Mouse (Mus musculus) midbrain, embryonic 12.5 days (tissue): ENCODE measurements around the gene Dnah10. TPM values are rescaled to one million over a fixed set of nuclear protein-coding genes. Genes with fewer than 3 reads are reported as not detected.

ENCODE experiments used
- ATAC-seq: fragments of 200-750 bp; cut with Nextera tagmentation; 2 replicates; pipeline ENCODE4 v1.8.0; 2017; ENCODE audit warnings: low read depth, moderate TSS enrichment, moderate library complexity; ENCODE audit not compliant: low FRiP score
- H3K27ac ChIP-seq: fragments of 300-500 bp; sonication (generic); replicated peaks from 2 replicates; pipeline ENCODE4 v1.5.1; 2016; ENCODE audit warnings: mild to moderate bottlenecking
- H3K27me3 ChIP-seq: fragments of 300-500 bp; sonication (generic); 2 replicates; pipeline ENCODE4 v1.6.1; 2016; ENCODE audit warnings: mild to moderate bottlenecking
- H3K36me3 ChIP-seq: fragments of 300-500 bp; sonication (generic); 2 replicates; pipeline ENCODE4 v1.6.1; 2016
- H3K4me1 ChIP-seq: fragments of 300-500 bp; sonication (generic); 2 replicates; pipeline ENCODE4 v1.6.1; 2016
- H3K4me2 ChIP-seq: fragments of 300-500 bp; sonication (generic); replicated peaks from 2 replicates; pipeline ENCODE4 v1.6.1; 2016; ENCODE audit warnings: mild to moderate bottlenecking, moderate library complexity
- H3K4me3 ChIP-seq: fragments of 300-500 bp; sonication (generic); 2 replicates; pipeline ENCODE4 v1.5.1; 2016; ENCODE audit warnings: mild to moderate bottlenecking
- H3K9ac ChIP-seq: fragments of 300-500 bp; sonication (generic); replicated peaks from 2 replicates; pipeline ENCODE4 v1.6.1; 2016; ENCODE audit warnings: mild to moderate bottlenecking, moderate library complexity
- H3K9me3 ChIP-seq: fragments of 300-500 bp; sonication (generic); 2 replicates; pipeline ENCODE4 v1.6.1; 2016; ENCODE audit warnings: mild to moderate bottlenecking
- WGBS: fragments of 180-500 bp; shearing (Covaris S2); methylation state at CpG from one replicate; pipeline ENCODE4 v1.1.7; 2016; 5-methylcytosine and 5-hydroxymethylcytosine counted together
- polyA plus RNA-seq: library from polyadenylated mRNA; unstranded; fragments of >200 nt; fragmentation: Nextera tagmentation; extraction: Ambion mirVana; gene quantifications from 2 replicates; pipeline ENCODE4 v1.2.1, GENCODE M21; 2016

Dnah10 gene
- polyA plus RNA-seq, 1 experiment from 2014 or later = 0.09 TPM

DNA sequence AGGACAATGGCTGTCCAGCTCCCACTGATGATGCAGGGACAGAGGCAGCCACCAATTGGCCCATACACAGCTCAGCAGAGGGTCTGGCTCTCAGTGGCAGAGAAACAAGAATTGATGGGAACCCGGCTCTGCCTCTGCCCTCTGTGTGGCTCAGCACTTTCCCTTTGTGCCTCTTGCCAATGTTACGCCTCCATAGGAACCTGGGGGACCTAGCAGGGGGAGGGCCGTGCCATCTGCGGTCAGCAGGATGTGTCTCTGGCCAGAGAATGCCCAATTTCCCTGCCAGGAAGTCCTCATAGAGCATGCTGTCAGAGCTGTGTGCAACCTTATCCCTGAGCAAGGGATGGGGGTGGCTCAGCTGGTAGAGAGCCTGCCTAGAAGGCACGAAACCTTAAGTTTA, 89.9 kb downstream of the Dnah10 start:
- 72% methylated on average over 5 of the region's 5 CpGs for WGBS
- no peaks in the 10 kb centered on the region for H3K4me1 ChIP-seq
- no peaks in the 10 kb centered on the region for H3K36me3 ChIP-seq
- H3K4me2 ChIP-seq = no peak overlapping the region
- H3K9ac ChIP-seq = no peak overlapping the region
- peaks cover 3% of the 10 kb centered on the region for H3K9me3 ChIP-seq
- no peak for ATAC-seq
- H3K4me3 ChIP-seq = no peak overlapping the region
- H3K27ac ChIP-seq = no peak overlapping the region
- H3K27me3 ChIP-seq = no peaks in the 10 kb centered on the region

DNA sequence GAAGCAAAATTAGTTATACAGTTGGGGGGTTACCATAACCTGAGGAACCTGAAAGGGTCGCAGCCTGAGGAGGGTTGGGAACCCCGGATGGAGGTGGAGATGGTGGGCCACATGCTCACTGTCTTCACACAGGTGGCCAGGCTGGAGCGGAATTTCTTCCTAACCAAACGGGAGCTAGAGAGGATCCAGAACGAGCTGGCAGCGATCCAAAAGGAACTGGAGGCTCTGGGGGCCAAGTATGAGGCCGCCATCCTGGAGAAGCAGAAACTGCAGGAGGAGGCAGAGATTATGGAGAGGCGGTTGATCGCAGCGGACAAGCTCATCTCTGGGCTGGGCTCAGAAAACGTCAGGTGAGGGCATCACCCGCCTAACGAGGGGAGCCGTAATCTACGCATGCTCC, 92.2 kb downstream of the Dnah10 start:
- no peak overlapping the region for H3K4me2 ChIP-seq
- no peak overlapping the region for H3K4me3 ChIP-seq
- no peaks in the 10 kb centered on the region for H3K4me1 ChIP-seq
- ATAC-seq = no peak
- H3K9ac ChIP-seq = no peak overlapping the region
- H3K27ac ChIP-seq = no peak overlapping the region
- peaks cover 3% of the 10 kb centered on the region for H3K9me3 ChIP-seq
- H3K36me3 ChIP-seq = no peaks in the 10 kb centered on the region
- H3K27me3 ChIP-seq = no peaks in the 10 kb centered on the region
- 84% methylated on average over 15 of the region's 15 CpGs for WGBS

DNA sequence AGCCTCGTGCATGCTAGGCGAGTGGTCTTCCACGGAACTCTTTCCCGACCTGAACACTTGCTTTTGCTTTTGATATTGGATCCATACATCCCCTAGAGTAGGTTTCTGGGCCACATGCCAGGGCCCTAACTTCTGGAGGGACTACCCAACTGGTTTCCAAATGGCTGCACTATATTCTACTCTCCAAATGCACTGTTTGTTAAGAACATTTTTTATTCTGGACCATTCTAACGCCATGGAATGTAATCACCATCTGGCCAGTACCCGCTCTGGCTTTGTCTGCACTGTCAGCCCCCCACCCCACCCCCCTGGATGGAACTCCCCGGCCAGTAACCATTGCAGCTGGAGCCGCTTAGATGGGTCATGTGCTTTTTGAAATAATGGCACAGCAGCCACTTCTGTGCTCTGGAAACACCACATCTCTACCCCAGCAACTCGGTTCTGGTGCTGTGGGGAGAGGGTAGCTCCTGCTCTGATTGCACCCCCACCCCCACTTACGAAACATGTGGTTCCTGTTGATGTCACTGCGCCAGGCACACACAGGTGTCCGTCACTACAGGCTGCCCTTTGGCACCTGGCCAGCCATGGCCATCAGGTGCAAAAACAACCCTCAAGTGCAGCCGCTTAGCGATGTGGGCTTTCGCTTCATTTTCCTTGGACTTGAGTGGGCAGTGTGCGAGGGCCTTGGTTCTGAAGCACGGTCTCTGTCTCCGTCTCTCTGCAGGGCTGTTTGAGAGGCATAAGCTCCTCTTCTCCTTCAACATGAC, 97.4 kb downstream of the Dnah10 start:
- Histone ChIP-seq H3K27ac (no peak overlapping the region), H3K9me3 (peaks cover 3% of the 10 kb centered on the region), H3K4me3 (no peak overlapping the region), H3K4me2 (no peak overlapping the region), H3K4me1 (no peaks in the 10 kb centered on the region), H3K9ac (no peak overlapping the region), H3K27me3 (no peaks in the 10 kb centered on the region), H3K36me3 (no peaks in the 10 kb centered on the region)
- 85% methylated on average over 18 of the region's 18 CpGs for WGBS
- ATAC-seq = no peak

DNA sequence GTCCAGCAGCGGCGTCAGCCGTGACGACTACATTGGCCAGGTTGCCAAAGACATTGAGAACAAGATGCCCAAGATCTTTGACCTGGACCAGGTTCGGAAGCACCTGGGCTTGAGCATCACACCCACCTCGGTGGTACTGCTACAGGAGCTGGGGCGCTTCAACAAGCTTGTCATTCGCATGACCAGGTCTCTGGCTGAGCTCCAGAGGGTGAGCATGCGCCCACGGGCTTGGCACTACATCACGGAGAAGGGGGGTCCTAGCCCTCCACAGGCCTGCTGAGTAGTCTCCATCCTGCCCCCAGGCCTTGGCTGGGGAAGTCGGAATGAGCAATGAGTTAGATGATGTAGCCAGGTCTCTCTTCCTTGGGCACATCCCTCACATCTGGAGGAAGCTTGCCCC, 105.4 kb downstream of the Dnah10 start:
- ATAC-seq = no peak
- Histone ChIP-seq H3K4me1 (no peaks in the 10 kb centered on the region), H3K4me2 (no peak overlapping the region), H3K36me3 (peaks cover 14% of the 10 kb centered on the region), H3K27ac (no peak overlapping the region), H3K9me3 (no peaks in the 10 kb centered on the region), H3K4me3 (no peak overlapping the region), H3K27me3 (no peaks in the 10 kb centered on the region), H3K9ac (no peak overlapping the region)
- 92% methylated on average over 12 of the region's 12 CpGs for WGBS

DNA sequence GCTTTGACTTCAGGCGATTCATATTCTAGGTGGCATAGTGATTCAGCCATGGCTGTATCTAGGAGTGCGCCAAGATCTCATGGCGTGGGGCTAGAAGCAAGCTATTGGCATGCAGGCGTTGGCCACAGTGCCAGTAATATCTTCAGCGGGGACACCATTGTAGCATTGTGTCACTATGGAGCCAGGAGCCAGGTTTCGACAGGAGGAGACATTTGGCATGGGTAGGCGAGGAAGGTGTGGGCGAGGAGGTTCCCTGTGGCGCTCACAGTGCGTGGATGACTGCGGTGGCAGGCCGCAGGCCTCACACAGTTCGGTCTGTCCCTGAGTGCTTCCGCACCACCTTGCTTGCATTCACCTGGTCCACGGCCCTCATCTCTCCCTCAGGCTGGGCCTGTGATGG, 110.3 kb downstream of the Dnah10 start:
- no peaks in the 10 kb centered on the region for H3K9me3 ChIP-seq
- peaks cover 39% of the 10 kb centered on the region for H3K36me3 ChIP-seq
- H3K4me1 ChIP-seq = no peaks in the 10 kb centered on the region
- no peak overlapping the region for H3K27ac ChIP-seq
- H3K27me3 ChIP-seq = no peaks in the 10 kb centered on the region
- no peak overlapping the region for H3K4me3 ChIP-seq
- no peak for ATAC-seq
- H3K9ac ChIP-seq = no peak overlapping the region
- H3K4me2 ChIP-seq = no peak overlapping the region
- WGBS = 94% methylated on average over 15 of the region's 15 CpGs

DNA sequence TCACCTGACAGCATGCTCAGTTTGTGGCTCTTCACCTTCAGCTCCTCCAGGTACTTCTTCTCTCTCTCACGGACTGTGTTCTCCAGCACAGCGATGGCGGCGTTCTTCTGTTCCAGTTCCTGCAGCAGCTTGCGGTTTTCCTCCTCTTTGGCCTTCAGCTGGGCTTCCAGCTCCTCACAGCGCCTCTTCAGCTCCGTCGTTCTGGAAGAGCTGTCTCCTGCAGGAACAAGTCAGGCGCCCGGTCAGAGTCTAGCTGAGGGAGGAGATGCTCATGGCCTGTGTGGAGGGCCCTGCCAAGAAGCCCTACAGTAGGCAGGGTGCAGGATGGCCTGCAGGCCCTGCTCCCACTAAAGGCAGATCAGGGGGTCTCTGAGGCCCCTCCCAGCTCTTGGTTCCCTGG, 111.2 kb downstream of the Dnah10 start:
- H3K4me2 ChIP-seq = no peak overlapping the region
- no peaks in the 10 kb centered on the region for H3K4me1 ChIP-seq
- H3K9me3 ChIP-seq = no peaks in the 10 kb centered on the region
- H3K27ac ChIP-seq = no peak overlapping the region
- H3K4me3 ChIP-seq = no peak overlapping the region
- ATAC-seq = no peak
- H3K27me3 ChIP-seq = no peaks in the 10 kb centered on the region; the same call in 1 of the 2 replicates
- H3K36me3 ChIP-seq = peaks cover 39% of the 10 kb centered on the region
- 89% methylated on average over 10 of the region's 10 CpGs for WGBS
- no peak overlapping the region for H3K9ac ChIP-seq

DNA sequence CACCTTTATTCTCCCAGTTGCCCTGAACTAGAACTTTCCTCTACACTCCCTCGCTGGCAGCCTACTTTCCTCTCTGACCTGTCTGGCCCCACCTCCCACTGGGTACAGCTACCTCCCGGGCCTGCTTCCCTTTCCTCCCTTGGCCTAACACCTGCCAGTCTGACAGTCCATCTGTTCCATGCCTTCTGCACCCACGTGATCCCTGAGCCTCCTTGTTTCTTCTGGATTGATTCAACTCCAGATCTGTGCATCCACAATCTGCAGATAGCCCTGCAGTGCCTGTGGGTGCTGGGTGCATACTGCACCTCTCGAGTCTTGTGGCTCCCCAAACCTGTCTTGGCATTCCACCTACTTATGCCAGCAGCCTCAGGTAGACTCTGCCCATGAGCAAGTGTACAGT, 111.7 kb downstream of the Dnah10 start:
- Histone ChIP-seq H3K9me3 (no peaks in the 10 kb centered on the region), H3K4me3 (no peak overlapping the region), H3K27ac (no peak overlapping the region), H3K9ac (no peak overlapping the region), H3K36me3 (peaks cover 39% of the 10 kb centered on the region), H3K4me2 (no peak overlapping the region), H3K4me1 (no peaks in the 10 kb centered on the region), H3K27me3 (no peaks in the 10 kb centered on the region; the same call in 1 of the 2 replicates)
- 81% methylated on average over 4 of the region's 4 CpGs for WGBS
- ATAC-seq = no peak

DNA sequence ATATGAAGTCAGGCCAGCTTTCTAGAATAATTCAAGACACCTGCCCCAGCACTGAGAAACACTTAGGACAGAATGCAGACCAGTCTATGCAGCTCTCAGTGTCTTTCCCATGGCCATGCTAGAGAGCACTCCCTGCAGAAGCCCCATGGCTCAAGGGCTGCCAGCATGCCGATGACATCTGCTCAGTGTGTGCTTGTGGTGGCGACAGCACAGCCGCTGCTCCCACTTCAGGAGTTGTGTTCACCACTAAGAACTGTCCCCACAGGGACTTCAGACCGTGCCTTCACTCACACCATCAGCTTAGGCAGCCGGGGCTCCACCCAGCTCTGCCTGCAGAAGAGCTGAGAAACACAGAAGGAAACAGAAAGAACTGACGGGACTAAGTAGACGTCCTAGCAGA, 115.3 kb downstream of the Dnah10 start:
- Histone ChIP-seq H3K4me2 (no peak overlapping the region), H3K4me1 (0 out of 2 replicates have a peak, but pooled peaks cover 6% of the 10 kb centered on the region), H3K36me3 (peaks cover 26% of the 10 kb centered on the region), H3K9ac (no peak overlapping the region), H3K27ac (no peak overlapping the region), H3K27me3 (no peaks in the 10 kb centered on the region; the same call in 1 of the 2 replicates), H3K4me3 (no peak overlapping the region), H3K9me3 (no peaks in the 10 kb centered on the region)
- whole genome bisulfite sequencing = 80% methylated on average over 7 of the region's 7 CpGs
- ATAC-seq = no peak

DNA sequence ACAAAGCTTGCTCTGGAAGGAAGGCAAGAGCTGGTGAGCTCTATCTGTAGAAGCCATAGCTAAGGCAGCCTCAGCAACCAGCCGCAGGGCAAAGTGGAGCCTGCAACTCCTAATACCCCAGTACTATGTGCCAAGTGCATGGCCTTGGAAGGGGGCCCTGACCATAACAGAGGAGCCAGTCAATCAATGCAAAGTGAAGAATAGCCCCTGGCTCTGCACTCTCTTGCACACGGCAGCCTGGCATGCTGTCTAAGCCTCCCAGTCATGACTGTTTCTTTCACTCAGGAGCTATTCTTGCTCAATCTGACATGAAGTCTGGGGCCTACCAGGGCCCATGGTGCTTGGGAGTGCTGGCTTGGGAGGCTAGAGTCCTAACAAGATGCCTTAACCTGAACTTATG, 115.8 kb downstream of the Dnah10 start:
- 75% methylated on average over 2 of the region's 2 CpGs for WGBS
- ATAC-seq = no peak
- H3K27me3 ChIP-seq = no peaks in the 10 kb centered on the region; the same call in 1 of the 2 replicates
- H3K9ac ChIP-seq = no peak overlapping the region
- H3K27ac ChIP-seq = no peak overlapping the region
- no peak overlapping the region for H3K4me2 ChIP-seq
- H3K9me3 ChIP-seq = no peaks in the 10 kb centered on the region
- H3K36me3 ChIP-seq = peaks cover 22% of the 10 kb centered on the region
- no peak overlapping the region for H3K4me3 ChIP-seq
- 0 out of 2 replicates have a peak, but pooled peaks cover 6% of the 10 kb centered on the region for H3K4me1 ChIP-seq

DNA sequence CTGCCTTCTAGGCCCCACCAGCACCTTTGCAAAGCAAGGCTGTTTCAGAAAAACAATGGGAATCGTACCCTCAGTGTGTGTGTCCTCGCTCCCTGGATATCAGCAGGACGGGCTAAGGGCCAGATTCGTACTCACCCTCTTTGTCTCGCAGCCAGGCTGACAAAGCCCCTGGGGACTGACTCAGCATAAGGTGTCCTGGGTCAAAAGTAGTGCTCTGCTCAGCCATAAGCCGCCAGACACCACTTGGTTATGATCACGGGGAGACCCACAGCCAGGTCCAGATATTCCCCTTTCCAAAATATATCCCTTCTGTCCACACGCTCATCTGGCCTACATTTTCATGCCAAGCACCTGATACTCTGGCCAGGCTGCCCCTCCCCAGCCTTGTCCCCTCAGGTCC, 118.5 kb downstream of the Dnah10 start:
- H3K27me3 ChIP-seq = no peaks in the 10 kb centered on the region; the same call in 1 of the 2 replicates
- WGBS = 75% methylated on average over 8 of the region's 8 CpGs
- H3K9me3 ChIP-seq = no peaks in the 10 kb centered on the region
- no peak overlapping the region for H3K4me2 ChIP-seq
- H3K4me1 ChIP-seq = 0 out of 2 replicates have a peak, but pooled peaks cover 6% of the 10 kb centered on the region
- no peak overlapping the region for H3K27ac ChIP-seq
- no peak overlapping the region for H3K9ac ChIP-seq
- no peak overlapping the region for H3K4me3 ChIP-seq
- peaks cover 8% of the 10 kb centered on the region for H3K36me3 ChIP-seq
- no peak for ATAC-seq

DNA sequence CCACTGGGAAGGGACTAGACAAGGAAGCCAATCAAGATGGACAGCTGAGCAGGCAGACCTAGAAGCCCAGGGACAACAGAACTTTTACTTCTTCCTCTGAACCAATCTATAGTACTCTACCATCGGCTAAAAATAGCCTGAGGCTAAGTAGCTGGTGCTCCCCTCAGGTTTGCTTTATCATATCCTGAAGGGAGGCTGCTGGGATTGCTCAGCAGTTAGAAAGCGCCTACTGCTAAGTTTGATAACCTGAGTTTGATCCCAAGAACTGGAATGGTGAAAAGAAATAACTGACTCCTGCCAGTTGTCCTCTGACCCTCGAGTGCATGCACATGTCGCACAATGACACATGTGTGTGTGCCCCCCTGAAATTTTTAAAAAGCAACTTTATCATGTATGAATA, 120.0 kb downstream of the Dnah10 start:
- no peak for ATAC-seq

DNA sequence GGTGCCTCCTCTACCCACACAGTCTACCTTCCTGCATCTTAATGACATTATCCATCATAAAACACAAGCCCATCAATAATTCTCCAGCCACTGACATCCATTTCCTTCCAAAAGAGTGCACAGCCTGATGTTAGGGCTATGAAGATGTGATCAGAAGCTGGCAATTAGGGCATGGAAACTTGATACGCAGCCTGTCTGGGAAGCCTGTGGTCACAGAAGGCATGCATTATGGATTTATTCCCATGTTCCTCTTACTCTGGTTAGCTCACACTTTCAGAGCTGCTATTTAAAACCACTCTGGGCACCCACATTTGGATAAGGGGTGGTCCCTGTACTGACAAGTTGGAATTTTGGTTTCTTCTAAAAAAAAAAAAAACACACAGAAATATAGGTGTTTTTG, 122.1 kb downstream of the Dnah10 start:
- H3K9ac ChIP-seq = no peak overlapping the region
- H3K4me1 ChIP-seq = 0 out of 2 replicates have a peak, but pooled peaks cover 6% of the 10 kb centered on the region
- WGBS = 85% methylated on average over 1 of the region's 1 CpGs
- H3K27ac ChIP-seq = no peak overlapping the region
- H3K4me2 ChIP-seq = no peak overlapping the region
- H3K36me3 ChIP-seq = no peaks in the 10 kb centered on the region
- H3K27me3 ChIP-seq = no peaks in the 10 kb centered on the region
- no peaks in the 10 kb centered on the region for H3K9me3 ChIP-seq
- no peak overlapping the region for H3K4me3 ChIP-seq
- no peak for ATAC-seq

More for the DNA sequence above, 120.0 kb downstream of the Dnah10 start:
- Histone ChIP-seq H3K36me3 (no peaks in the 10 kb centered on the region), H3K27ac (no peak overlapping the region), H3K9me3 (no peaks in the 10 kb centered on the region), H3K4me1 (0 out of 2 replicates have a peak, but pooled peaks cover 6% of the 10 kb centered on the region), H3K4me2 (no peak overlapping the region), H3K27me3 (no peaks in the 10 kb centered on the region; the same call in 1 of the 2 replicates), H3K9ac (no peak overlapping the region), H3K4me3 (no peak overlapping the region)
- 92% methylated on average over 4 of the region's 4 CpGs for WGBS
